Mouse (Mus musculus) kidney, embryonic 16.5 days (tissue): ENCODE measurements around the gene Ankrd13b. TPM values are rescaled to one million over a fixed set of nuclear protein-coding genes. Genes with fewer than 3 reads are reported as not detected.

Source experiments
- ATAC-seq: fragments of 200-750 bp; cut with Nextera tagmentation; 2 replicates; pipeline ENCODE4 v1.8.0; 2017; ENCODE audit warnings: moderate TSS enrichment; ENCODE audit not compliant: low FRiP score, low TSS enrichment
- H3K27ac ChIP-seq: fragments of 300-500 bp; sonication (generic); 2 replicates; pipeline ENCODE4 v1.5.1; 2014; ENCODE audit warnings: low read length
- H3K27me3 ChIP-seq: fragments of 300-500 bp; sonication (generic); 2 replicates; pipeline ENCODE4 v1.6.1; 2014; ENCODE audit warnings: low read length, control low read depth, mixed read lengths; ENCODE audit not compliant: insufficient read depth
- H3K36me3 ChIP-seq: fragments of 300-500 bp; sonication (generic); 2 replicates; pipeline ENCODE4 v1.6.1; 2014; ENCODE audit warnings: low read length, control low read depth, mixed read lengths; ENCODE audit not compliant: insufficient read depth
- H3K4me1 ChIP-seq: fragments of 300-500 bp; sonication (generic); 2 replicates; pipeline ENCODE4 v1.6.1; 2014; ENCODE audit warnings: low read length, control low read depth, mixed read lengths; ENCODE audit not compliant: insufficient read depth
- H3K4me2 ChIP-seq: fragments of 300-500 bp; sonication (generic); replicated peaks from 2 replicates; pipeline ENCODE4 v1.6.1; 2014; ENCODE audit warnings: low read depth, low read length
- H3K4me3 ChIP-seq: fragments of 300-500 bp; sonication (generic); 2 replicates; pipeline ENCODE4 v1.5.1; 2014; ENCODE audit warnings: mild to moderate bottlenecking, low read length
- H3K9ac ChIP-seq: fragments of 300-500 bp; sonication (generic); replicated peaks from 2 replicates; pipeline ENCODE4 v1.6.1; 2014; ENCODE audit warnings: low read length
- H3K9me3 ChIP-seq: fragments of 300-500 bp; sonication (generic); 2 replicates; pipeline ENCODE4 v1.6.1; 2016; ENCODE audit warnings: low read length, control low read depth
- WGBS: fragments of 180-500 bp; shearing (Covaris S2); extraction: QIAGEN DNeasy Blood & Tissue Kit; methylation state at CpG from one replicate; pipeline ENCODE4 v1.1.7; 2014; 5-methylcytosine and 5-hydroxymethylcytosine counted together
- polyA plus RNA-seq: library from polyadenylated mRNA; unstranded; fragments of >200 nt; fragmentation: Nextera tagmentation; extraction: Ambion mirVana; gene quantifications from 2 replicates; pipeline ENCODE4 v1.2.1, GENCODE M21; 2015

The Ankrd13b gene
- polyA plus RNA-seq, 1 experiment from 2014 or later, result 4.0 TPM

DNA sequence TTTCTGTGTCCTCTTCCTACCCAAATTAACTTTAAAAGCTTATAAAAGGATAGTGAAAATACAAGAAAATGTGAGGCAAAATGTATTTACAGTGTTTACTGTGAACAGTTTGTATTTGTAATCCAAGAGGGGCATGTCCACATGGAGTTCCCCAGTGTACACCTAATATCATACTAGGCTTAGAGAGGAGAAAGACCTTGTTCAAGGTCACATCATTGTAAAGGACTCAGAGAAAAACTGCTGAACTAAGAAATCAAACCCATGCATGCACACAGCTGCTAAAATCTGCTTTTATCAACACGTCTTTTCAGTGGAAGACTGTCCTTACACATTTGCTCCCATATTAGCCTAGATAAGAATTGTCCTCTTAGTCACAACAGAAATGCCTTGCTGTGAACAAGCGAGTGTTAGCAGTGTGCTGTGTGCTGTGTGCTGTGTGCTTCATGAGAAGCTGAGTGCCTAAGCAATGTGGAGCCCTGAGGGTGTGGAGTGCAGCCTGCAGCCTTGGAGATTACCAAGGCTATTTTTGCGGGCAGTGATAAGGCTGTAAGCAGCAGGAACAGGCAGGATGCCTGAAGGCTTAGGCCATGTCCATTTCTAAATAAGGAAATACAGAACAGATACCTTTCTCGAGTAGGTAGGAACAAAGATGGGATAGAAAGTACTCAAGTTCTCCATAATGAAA is 66.2 kb downstream of the Ankrd13b start:
- WGBS, result 77% methylated on average over 4 of the region's 4 CpGs
- Histone ChIP-seq H3K27me3 (no peaks in the 10 kb centered on the region), H3K9ac (no peak overlapping the region), H3K36me3 (0 out of 2 replicates have a peak, but pooled peaks cover 3% of the 10 kb centered on the region), H3K4me1 (no peaks in the 10 kb centered on the region), H3K4me2 (no peak overlapping the region), H3K4me3 (no peak overlapping the region), H3K9me3 (no peaks in the 10 kb centered on the region), H3K27ac (no peak overlapping the region)
- ATAC-seq, result no peak

Other genes with a start within 250 kb of the Ankrd13b start
- gene Coro6, start 27.3 kb downstream of the Ankrd13b start, polyA plus RNA-seq, result 0.25 and 0.51 TPM in 2 replicates
- 9.7 and 13.0 TPM in 2 replicates for gene Git1, start 3.9 kb upstream of the Ankrd13b start, polyA plus RNA-seq
- 2.0 and 2.2 TPM in 2 replicates for gene Abhd15, start 25.4 kb upstream of the Ankrd13b start, polyA plus RNA-seq
- 34.1 and 36.1 TPM in 2 replicates for gene Trp53i13, start 26.3 kb upstream of the Ankrd13b start, polyA plus RNA-seq
- not detected in 2 replicates for gene Gm10392, start 29.5 kb upstream of the Ankrd13b start, polyA plus RNA-seq
- gene Taok1, start 118.1 kb upstream of the Ankrd13b start, polyA plus RNA-seq, result 12.8 and 16.0 TPM in 2 replicates
- gene Nufip2, start 196.5 kb upstream of the Ankrd13b start, polyA plus RNA-seq, result 3.4 and 3.6 TPM in 2 replicates
- not detected in 2 replicates for gene Cryba1, start 235.6 kb upstream of the Ankrd13b start, polyA plus RNA-seq